Mouse (Mus musculus): ENCODE results near the gene Fer.
A peak's percentile ranks its signal among the peaks of the same experiment; 100 is the strongest.

The Fer gene

GRCm38 (mm10) chr17:63878889-63879288 lies 16.0 kb downstream of the Fer start:
- no peak for DNase-seq

DNA sequence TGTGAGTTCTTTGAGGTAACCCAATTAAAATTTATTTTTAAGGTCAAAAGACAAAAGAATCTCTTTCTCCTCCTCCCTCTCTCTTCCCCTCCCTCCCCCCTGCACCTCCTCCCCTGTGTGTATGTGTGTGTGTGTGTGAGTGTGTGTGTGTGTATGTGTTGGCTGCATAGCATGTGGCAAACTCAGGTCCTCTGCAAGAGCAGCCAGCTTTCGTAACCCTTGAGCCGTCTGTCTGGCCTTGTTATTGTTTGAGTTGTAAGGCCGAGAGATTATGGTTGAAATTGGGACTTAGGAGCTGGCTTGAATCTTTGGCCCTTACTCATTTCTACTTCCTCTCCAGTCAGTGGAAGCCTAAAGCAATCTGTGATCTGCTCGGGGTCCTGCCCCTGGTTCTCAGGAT lies 17.1 kb downstream of the Fer start:
- no peak for DNase-seq

DNA sequence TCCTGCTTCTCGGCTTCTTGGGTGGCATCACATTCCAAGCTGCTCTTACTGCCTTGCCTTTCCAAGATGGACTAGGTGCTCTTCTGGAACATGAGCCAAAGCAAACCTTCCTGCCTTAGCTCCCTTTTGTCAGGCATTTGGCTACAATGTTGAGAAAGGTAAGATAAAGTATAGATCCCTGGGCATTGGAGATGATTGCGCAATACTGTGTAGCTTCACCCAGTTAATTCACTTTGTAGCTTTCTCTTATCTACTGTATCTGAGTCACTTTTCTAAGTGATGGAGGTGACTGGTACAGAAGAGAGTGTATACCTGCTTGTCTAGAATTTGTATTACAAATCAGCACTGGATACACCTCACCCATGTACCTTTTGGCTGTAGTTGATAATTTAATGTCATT lies 24.1 kb downstream of the Fer start:
- no peak for DNase-seq

GRCm38 (mm10) chr17:63890611-63891010 lies 27.7 kb downstream of the Fer start:
- DNase-seq = no peak

- no peak for DNase-seq
Observed at GRCm38 (mm10) chr17:63895829-63896228, 33.0 kb downstream of the Fer start.

GRCm38 (mm10) chr17:63897050-63897449 lies 34.2 kb downstream of the Fer start:
- no peak for DNase-seq

- DNase-seq = no peak
Observed at GRCm38 (mm10) chr17:63909297-63909696, 46.4 kb downstream of the Fer start.

DNA sequence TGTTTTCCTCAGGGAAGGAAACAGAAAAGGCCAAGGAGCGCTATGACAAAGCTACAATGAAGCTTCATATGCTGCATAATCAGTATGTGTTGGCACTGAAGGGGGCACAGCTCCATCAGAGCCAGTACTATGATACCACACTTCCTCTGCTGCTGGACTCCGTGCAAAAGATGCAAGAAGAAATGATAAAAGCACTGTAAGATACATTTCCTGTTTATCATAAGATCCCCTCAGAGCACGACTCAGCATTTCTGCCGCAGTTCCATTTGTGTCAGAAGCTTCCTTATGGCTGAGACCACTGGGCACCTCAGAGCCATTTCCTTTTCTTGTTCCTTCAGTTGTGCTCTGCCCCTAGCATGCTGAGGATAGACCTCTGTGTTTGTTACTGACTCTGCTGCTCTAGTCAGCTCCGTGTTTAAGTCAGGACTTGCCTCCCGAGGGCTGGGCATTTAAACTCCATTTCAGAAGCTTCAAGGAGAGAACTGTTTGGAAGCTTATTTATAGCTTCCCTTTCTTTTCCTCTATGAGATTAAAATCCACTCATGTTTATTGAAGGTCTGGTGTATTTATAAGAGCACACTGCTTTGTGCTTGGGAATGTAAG lies 58.8 kb downstream of the Fer start:
- DNase-seq = peak; percentile 10

DNA sequence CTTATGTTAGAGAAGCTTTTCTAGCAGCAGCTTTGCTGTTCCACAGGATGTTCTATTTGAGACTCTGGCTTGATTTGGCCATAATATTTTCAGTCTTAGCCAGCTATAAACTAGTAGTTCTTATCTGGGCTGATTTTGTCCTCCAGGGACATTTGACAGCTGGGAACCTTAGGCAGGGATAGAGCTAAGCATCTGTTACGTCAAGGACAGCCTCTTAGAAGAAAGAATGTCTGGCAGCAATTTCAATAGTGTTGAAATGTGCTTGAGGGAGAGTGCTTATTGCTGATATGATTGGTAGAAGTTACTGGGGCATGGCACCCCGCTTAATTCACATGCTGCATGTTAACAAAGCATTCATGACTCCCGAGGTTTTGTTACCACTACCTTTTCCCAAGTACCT lies 62.7 kb downstream of the Fer start:
- DNase-seq = peak; percentile 34

- DNase-seq = no peak
Observed at GRCm38 (mm10) chr17:63930634-63931033, 67.8 kb downstream of the Fer start.

- peak; percentile 10 for DNase-seq
Observed at GRCm38 (mm10) chr17:63931556-63931955, 68.7 kb downstream of the Fer start.

DNA sequence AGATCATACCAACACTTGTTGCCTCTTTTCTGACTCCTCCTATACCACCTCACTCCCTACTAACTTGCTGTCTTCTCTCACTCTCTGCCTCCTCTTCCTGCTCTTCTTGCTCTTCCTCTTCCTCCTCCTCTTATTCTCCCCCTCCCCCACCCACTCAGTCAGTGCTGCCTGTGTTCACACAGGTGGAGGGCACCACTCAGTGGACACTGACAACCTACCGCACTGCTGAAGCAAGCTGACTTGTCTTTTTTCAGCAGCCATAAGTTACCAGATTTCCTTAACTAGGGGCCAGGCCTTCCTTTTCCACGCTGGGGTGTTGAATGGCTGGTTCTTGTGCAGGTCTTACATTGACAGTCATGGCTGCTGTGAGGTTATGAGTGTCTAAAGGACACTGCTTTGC lies 72.5 kb downstream of the Fer start:
- DNase-seq = no peak

DNA sequence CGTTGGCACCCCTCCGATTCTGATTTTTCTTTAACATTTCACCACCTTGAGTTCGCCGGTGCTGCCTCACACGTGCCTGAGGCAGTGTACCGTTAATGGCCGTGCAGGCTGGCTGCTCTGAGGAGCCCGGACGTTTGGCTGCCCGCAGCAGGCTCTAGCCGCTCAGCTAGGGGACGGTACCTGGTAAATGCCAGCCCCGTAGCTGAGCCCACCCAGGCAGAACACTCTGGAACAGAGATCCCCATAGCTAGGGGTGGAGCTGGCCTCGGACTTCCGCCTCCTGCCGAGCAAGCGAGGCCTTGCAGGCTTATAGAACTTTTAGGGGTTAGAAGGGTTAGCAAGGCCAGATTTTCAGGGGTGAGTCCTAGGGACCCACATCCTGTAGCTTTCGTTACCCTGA lies 75.0 kb downstream of the Fer start:
- no peak for DNase-seq

- DNase-seq = no peak
Observed at GRCm38 (mm10) chr17:63946772-63947171, 83.9 kb downstream of the Fer start.

GRCm38 (mm10) chr17:63948811-63949210 lies 85.9 kb downstream of the Fer start:
- no peak for DNase-seq

DNA sequence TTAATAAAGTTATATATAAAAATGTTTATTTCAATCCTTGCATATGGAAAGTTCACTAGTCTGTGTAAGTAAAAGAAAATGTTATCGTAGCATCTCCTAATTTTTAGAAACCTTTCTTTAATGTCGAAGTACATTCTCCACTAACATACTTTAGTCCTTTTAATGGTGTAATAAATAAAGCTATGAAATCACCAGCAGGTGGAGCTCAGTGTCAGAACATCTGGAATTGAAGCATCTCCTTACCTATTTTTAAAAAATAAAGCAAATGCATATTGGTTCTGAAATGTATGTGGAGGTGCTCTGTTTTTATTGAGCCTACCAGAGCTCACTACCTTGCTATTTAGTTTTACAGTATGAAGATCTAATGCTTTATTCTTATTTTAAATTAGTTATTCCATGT lies 88.6 kb downstream of the Fer start:
- peak; percentile 46 for DNase-seq

DNA sequence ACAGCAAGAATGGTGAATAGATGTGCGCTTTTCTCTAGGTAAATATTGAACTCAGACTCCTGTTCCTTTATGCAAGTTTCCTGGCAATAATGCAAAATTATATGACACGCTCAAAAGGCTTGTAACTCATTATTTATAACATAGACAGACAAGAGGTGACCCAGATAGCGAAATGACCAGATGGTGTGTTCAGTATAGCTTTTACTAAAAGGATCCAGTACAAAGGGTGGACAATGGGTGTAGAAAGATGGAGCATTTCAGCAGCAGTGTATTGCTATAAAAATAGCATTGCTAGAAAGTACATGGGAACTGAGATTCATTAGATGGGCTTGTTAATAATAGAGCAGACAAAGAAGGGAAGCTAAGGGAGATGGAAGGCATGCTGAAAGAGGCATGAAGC lies 104.2 kb downstream of the Fer start:
- no peak for DNase-seq

GRCm38 (mm10) chr17:63969448-63969847 lies 106.6 kb downstream of the Fer start:
- peak; percentile 7 for DNase-seq

GRCm38 (mm10) chr17:63970239-63970638 lies 107.4 kb downstream of the Fer start:
- DNase-seq = peak; percentile 30

DNA sequence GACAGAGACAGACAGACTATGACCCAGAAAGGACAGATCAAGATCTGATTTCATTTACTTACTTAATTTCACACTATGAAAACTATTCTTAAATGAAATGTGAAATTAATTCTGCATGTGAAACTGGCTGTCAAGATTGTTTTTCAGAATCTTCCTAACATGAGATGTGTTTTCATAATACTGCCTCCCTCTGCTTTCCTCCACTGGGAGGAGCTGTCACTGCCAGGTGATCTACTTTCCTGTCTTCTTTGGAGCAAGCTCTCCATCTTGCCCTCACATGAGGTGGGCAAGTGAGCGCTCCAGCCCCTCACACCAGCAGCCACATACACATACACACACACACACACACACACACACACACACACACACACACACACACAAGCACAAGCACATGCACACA lies 108.1 kb downstream of the Fer start:
- DNase-seq = no peak

- no peak for DNase-seq
Observed at GRCm38 (mm10) chr17:63972181-63972580, 109.3 kb downstream of the Fer start.

- no peak for DNase-seq
Observed at GRCm38 (mm10) chr17:63973806-63974205, 110.9 kb downstream of the Fer start.

- DNase-seq = no peak
Observed at GRCm38 (mm10) chr17:63974253-63974652, 111.4 kb downstream of the Fer start.

DNA sequence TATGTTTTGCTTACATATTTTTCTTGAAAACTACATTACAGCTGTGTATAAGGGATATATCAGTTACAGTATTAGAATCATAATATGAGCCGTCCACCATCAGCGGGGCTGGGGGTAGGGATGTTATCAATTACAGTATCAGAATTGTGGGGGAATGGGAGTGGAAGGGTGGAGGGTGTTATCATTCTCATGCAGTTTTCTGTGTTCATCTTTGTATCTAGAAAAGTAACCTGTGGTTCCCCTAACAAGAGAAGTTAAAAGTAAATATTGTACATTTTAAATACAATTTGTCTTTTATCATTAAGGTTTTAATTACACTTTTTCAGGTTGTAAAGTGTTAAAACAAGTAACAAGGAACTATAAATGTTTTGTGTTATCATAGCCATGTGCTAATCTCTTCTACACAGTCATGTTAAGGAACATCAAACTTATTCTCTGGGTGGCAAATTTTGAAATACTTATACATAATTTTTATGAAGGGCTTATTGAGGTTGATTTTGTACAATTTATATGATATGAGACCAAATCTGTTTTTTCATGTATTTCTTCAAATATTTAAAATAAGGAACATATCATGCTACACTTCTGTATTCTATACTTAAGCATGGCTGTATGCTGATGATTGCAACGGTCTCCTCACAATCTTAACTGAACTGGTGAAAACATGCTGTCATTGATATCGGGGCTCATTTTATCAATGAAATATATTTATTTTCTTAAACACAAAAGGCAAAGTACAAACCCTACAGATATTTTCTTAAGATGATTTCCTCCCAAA lies 116.1 kb downstream of the Fer start:
- DNase-seq = no peak

- no peak for DNase-seq
Observed at GRCm38 (mm10) chr17:63980167-63980566, 117.3 kb downstream of the Fer start.
